Mouse (Mus musculus) ES-E14 (cell line): Measurements from ENCODE around the gene Vpreb3. TPM values are rescaled to one million over a fixed set of nuclear protein-coding genes. Genes with fewer than 3 reads are reported as not detected.
A peak's percentile ranks its signal among the peaks of the same experiment; 100 is the strongest.

Source experiments
- DNase-seq: peaks from one replicate; pipeline ENCODE4 v3.0.0-alpha.2; 2013; ENCODE audit warnings: low read depth, low spot score
- H3K27ac ChIP-seq: 2 replicates; pipeline ENCODE4 v1.5.1; 2012; ENCODE audit warnings: low read depth, mild to moderate bottlenecking, low read length, moderate library complexity, mixed read lengths; ENCODE audit not compliant: poor library complexity, insufficient read depth, severe bottlenecking
- H3K36me3 ChIP-seq: 2 replicates; pipeline ENCODE4 v1.6.1; 2012; ENCODE audit warnings: mild to moderate bottlenecking, low read length, moderate library complexity, mixed read lengths; ENCODE audit not compliant: control insufficient read depth, poor library complexity, insufficient read depth, severe bottlenecking
- H3K4me1 ChIP-seq, 2 experiments: fragments of 150-350 bp in 1 of 2; sonication (generic) in 1 of 2; 2 replicates each; pipeline ENCODE4 v1.6.1; 2012; ENCODE audit warnings: low read length in 2 of 2, mild to moderate bottlenecking in 1 of 2, mixed read lengths in 1 of 2; ENCODE audit not compliant: control insufficient read depth in 2 of 2, insufficient read depth in 2 of 2, poor library complexity in 1 of 2
- H3K4me3 ChIP-seq, 2 experiments: fragments of 150-350 bp in 1 of 2; sonication (generic) in 1 of 2; 2 replicates each; pipeline ENCODE4 v1.5.1; 2012; ENCODE audit warnings: low read length in 2 of 2, low read depth in 1 of 2, mild to moderate bottlenecking in 1 of 2, mixed read lengths in 1 of 2; ENCODE audit not compliant: insufficient read depth in 1 of 2, poor library complexity in 1 of 2, severe bottlenecking in 1 of 2
- H3K9ac ChIP-seq: 2 replicates; pipeline ENCODE4 v1.6.1; 2012; ENCODE audit warnings: low read depth, mild to moderate bottlenecking, low read length, mixed read lengths; ENCODE audit not compliant: poor library complexity, insufficient read depth, severe bottlenecking
- H3K9me3 ChIP-seq: fragments of 150-350 bp; sonication (generic); 2 replicates; pipeline ENCODE4 v1.6.1; 2012; ENCODE audit warnings: low read depth, mild to moderate bottlenecking, low read length; ENCODE audit not compliant: control insufficient read depth, insufficient read depth
- CHD2 ChIP-seq: IDR thresholded peaks from 2 replicates; pipeline ENCODE4 v1.6.1; 2014; ENCODE audit warnings: mild to moderate bottlenecking, low read depth, low read length, inconsistent platforms
- HCFC1 ChIP-seq: IDR thresholded peaks from 2 replicates; pipeline ENCODE4 v1.6.1; 2012; ENCODE audit warnings: low read length, inconsistent platforms, borderline replicate concordance; ENCODE audit not compliant: insufficient read depth
- MAFK ChIP-seq: IDR thresholded peaks from 2 replicates; pipeline ENCODE4 v1.6.1; 2014; ENCODE audit warnings: mild to moderate bottlenecking, low read depth, low read length, inconsistent platforms; ENCODE audit not compliant: insufficient read depth
- ZC3H11A ChIP-seq: IDR thresholded peaks from 2 replicates; pipeline ENCODE4 v1.6.1; 2012; ENCODE audit warnings: low read depth, mild to moderate bottlenecking, inconsistent platforms, low read length, borderline replicate concordance
- ZNF384 ChIP-seq: IDR thresholded peaks from 2 replicates; pipeline ENCODE4 v1.6.1; 2012; ENCODE audit warnings: low read depth, low read length, inconsistent platforms
- in situ Hi-C, 2 experiments: fragments of 600-800 bp; cut with MboI; formaldehyde crosslinking; loops; one replicate each; pipeline ENCODE4 v1.15.1; 2025; ENCODE audit warnings: low sequenced_read_pairs in 2 of 2, inconsistent platforms in 1 of 2; ENCODE audit not compliant: unreplicated experiment in 2 of 2
- total RNA-seq: library from RNA; depleted of rRNA; stranded (reverse); fragments of 300-350 nt; gene quantifications from 2 replicates; pipeline ENCODE4 v1.2.3, GENCODE M21; 2012

The Vpreb3 gene
- total RNA-seq, 1 experiment = 0.98 TPM

GRCm38 (mm10) chr10:75975216-75975615 is 32.4 kb downstream of the Vpreb3 start:
- Histone ChIP-seq H3K9me3 (no peaks in the 10 kb centered on the region), H3K4me3 (no peak overlapping the region), H3K36me3 (no peaks in the 10 kb centered on the region), H3K27ac (no peak overlapping the region), H3K4me1 (peaks cover 2 to 12% of the 10 kb centered on the region in 2 experiments; a peak in 2 of 4 replicates), H3K9ac (no peak overlapping the region)
- no peak for TF ChIP-seq CHD2
- peak; percentile 87 for TF ChIP-seq ZC3H11A
- TF ChIP-seq MAFK = no peak
- TF ChIP-seq HCFC1 = no peak
- peak; percentile 67; the same call in 1 of the 2 replicates for TF ChIP-seq ZNF384
- in situ Hi-C loops = no loop called here
- peak; percentile 54 for DNase-seq

- Histone ChIP-seq H3K9me3 (no peaks in the 10 kb centered on the region), H3K36me3 (no peaks in the 10 kb centered on the region), H3K27ac (no peak overlapping the region), H3K4me3 (no peak overlapping the region), H3K9ac (no peak overlapping the region), H3K4me1 (peaks cover 2 to 12% of the 10 kb centered on the region in 2 experiments; a peak in 2 of 4 replicates)
- no peak for DNase-seq
- in situ Hi-C loops = no loop called here
- TF ChIP-seq HCFC1 (no peak), CHD2 (no peak), MAFK (no peak), ZC3H11A (no peak), ZNF384 (no peak)
Measured at GRCm38 (mm10) chr10:75978119-75978834, 35.4 kb downstream of the Vpreb3 start.

GRCm38 (mm10) chr10:75978835-75979157 is 35.9 kb downstream of the Vpreb3 start:
- Histone ChIP-seq H3K9me3 (no peaks in the 10 kb centered on the region), H3K9ac (no peak overlapping the region), H3K4me3 (no peak overlapping the region), H3K36me3 (no peaks in the 10 kb centered on the region), H3K4me1 (peaks cover 2 to 11% of the 10 kb centered on the region in 2 experiments; a peak in 2 of 4 replicates), H3K27ac (no peak overlapping the region)
- no peak for TF ChIP-seq ZC3H11A
- TF ChIP-seq ZNF384 = no peak
- DNase-seq = no peak
- in situ Hi-C loops = no loop called here

- Histone ChIP-seq H3K27ac (no peak overlapping the region), H3K9ac (no peak overlapping the region), H3K4me1 (peaks cover 2 to 6% of the 10 kb centered on the region in 2 experiments; a peak in 2 of 4 replicates), H3K4me3 (no peak overlapping the region), H3K9me3 (no peaks in the 10 kb centered on the region), H3K36me3 (no peaks in the 10 kb centered on the region)
- DNase-seq = no peak
- in situ Hi-C loops = no loop called here
- no peak for TF ChIP-seq ZC3H11A
Measured at GRCm38 (mm10) chr10:75979432-75979831, 36.6 kb downstream of the Vpreb3 start.

GRCm38 (mm10) chr10:75990430-75991042 is 47.7 kb downstream of the Vpreb3 start:
- no peak for TF ChIP-seq CHD2
- no peak for TF ChIP-seq ZC3H11A
- TF ChIP-seq ZNF384 = no peak
- no peak for TF ChIP-seq MAFK
- TF ChIP-seq HCFC1 = no peak
- Histone ChIP-seq H3K4me1 (peaks cover 3 to 22% of the 10 kb centered on the region in 2 experiments; a peak in 3 of 4 replicates), H3K4me3 (no peak overlapping the region), H3K9me3 (no peaks in the 10 kb centered on the region), H3K27ac (0 out of 2 replicates have a peak overlapping the region, but pooled peaks have one; percentile 30), H3K9ac (no peak overlapping the region), H3K36me3 (peaks cover 2% of the 10 kb centered on the region; the same call in 1 of the 2 replicates)
- in situ Hi-C loops = no loop called here
- DNase-seq = no peak
